Mouse (Mus musculus) liver, embryonic 13.5 days (tissue): ENCODE data around the gene Gns. TPM values are rescaled to one million over a fixed set of nuclear protein-coding genes. Genes with fewer than 3 reads are reported as not detected.
"Not testable (repeated sequence)": the region's sequence is repeated elsewhere in the genome, so short reads cannot be mapped to it uniquely, and the experiment has no call there.

Experiments used
- ATAC-seq: fragments of 200-750 bp; cut with Nextera tagmentation; 2 replicates; pipeline ENCODE4 v1.8.0; 2017; ENCODE audit warnings: low read depth, mild to moderate bottlenecking, moderate number of reproducible peaks, moderate library complexity
- DNase-seq: peaks from one replicate; pipeline ENCODE4 v3.0.0; 2022
- H3K27ac ChIP-seq: fragments of 300-500 bp; sonication (generic); 2 replicates; pipeline ENCODE4 v1.5.1; 2015; ENCODE audit warnings: moderate library complexity, mild to moderate bottlenecking, inconsistent platforms
- H3K27me3 ChIP-seq: fragments of 300-500 bp; sonication (generic); 2 replicates; pipeline ENCODE4 v1.6.1; 2015; ENCODE audit warnings: mild to moderate bottlenecking, inconsistent platforms
- H3K36me3 ChIP-seq: fragments of 300-500 bp; sonication (generic); 2 replicates; pipeline ENCODE4 v1.6.1; 2015; ENCODE audit warnings: mild to moderate bottlenecking, inconsistent platforms
- H3K4me1 ChIP-seq: fragments of 300-500 bp; sonication (generic); replicated peaks from 2 replicates; pipeline ENCODE4 v1.6.1; 2015; ENCODE audit warnings: inconsistent platforms
- H3K4me2 ChIP-seq: fragments of 300-500 bp; sonication (generic); 2 replicates; pipeline ENCODE4 v1.6.1; 2015; ENCODE audit warnings: inconsistent platforms, mild to moderate bottlenecking, moderate library complexity
- H3K4me3 ChIP-seq: fragments of 300-500 bp; sonication (generic); replicated peaks from 2 replicates; pipeline ENCODE4 v1.5.1; 2015; ENCODE audit warnings: mild to moderate bottlenecking, inconsistent platforms
- H3K9ac ChIP-seq: fragments of 300-500 bp; sonication (generic); 2 replicates; pipeline ENCODE4 v1.6.1; 2015; ENCODE audit warnings: mild to moderate bottlenecking, inconsistent platforms
- H3K9me3 ChIP-seq: fragments of 300-500 bp; sonication (generic); replicated peaks from 2 replicates; pipeline ENCODE4 v1.6.1; 2016; ENCODE audit warnings: inconsistent platforms
- WGBS: fragments of 180-500 bp; shearing (Covaris S2); methylation state at CpG from one replicate; pipeline ENCODE4 v1.1.7; 2015; ENCODE audit not compliant: insufficient replicate concordance; 5-methylcytosine and 5-hydroxymethylcytosine counted together
- polyA plus RNA-seq: library from polyadenylated mRNA; unstranded; fragments of >200 nt; fragmentation: Nextera tagmentation; extraction: Ambion mirVana; gene quantifications from 2 replicates; pipeline ENCODE4 v1.2.1, GENCODE M21; 2015

The Gns gene
- 13.0 and 16.5 TPM in 2 replicates for polyA plus RNA-seq

- H3K9me3 ChIP-seq, result no peaks in the 10 kb centered on the region
- peaks cover 48% of the 10 kb centered on the region for H3K4me1 ChIP-seq
- peak; percentile 70 for DNase-seq
- peak within 1 kb of the TSS; percentile 75 for H3K4me3 ChIP-seq
- H3K9ac ChIP-seq, result peak within 1 kb of the TSS; percentile 82
- peak; percentile 92 for ATAC-seq
- no peaks in the 10 kb centered on the region for H3K27me3 ChIP-seq
- H3K36me3 ChIP-seq, result peaks cover 3% of the 10 kb centered on the region; the same call in 1 of the 2 replicates
- peak within 1 kb of the TSS; percentile 40 for H3K27ac ChIP-seq
- H3K4me2 ChIP-seq, result peak within 1 kb of the TSS; percentile 92
- under 1% methylated on average over 72 of the region's 72 CpGs for WGBS
These were observed at the start of gene Gns for GRCm38 (mm10) chr10:121364801-121365564. Gns (plus strand) TSS chr10:121365090.

- peak overlapping the region; percentile 24; the same call in 1 of the 2 replicates for H3K4me2 ChIP-seq
- H3K9ac ChIP-seq, result no peak overlapping the region
- no peaks in the 10 kb centered on the region for H3K36me3 ChIP-seq
- H3K4me1 ChIP-seq, result 0 out of 2 replicates have a peak, but pooled peaks cover 5% of the 10 kb centered on the region
- H3K27ac ChIP-seq, result no peak overlapping the region
- peaks cover 54% of the 10 kb centered on the region for H3K27me3 ChIP-seq
- DNase-seq (no peak), ATAC-seq (no peak)
- no peak overlapping the region for H3K4me3 ChIP-seq
- no peaks in the 10 kb centered on the region for H3K9me3 ChIP-seq
- WGBS, result 20% methylated on average over 27 of the region's 27 CpGs
These were observed 49.3 kb upstream of the Gns start for GRCm38 (mm10) chr10:121315321-121316283.

- Histone ChIP-seq H3K9ac (no peak overlapping the region), H3K4me1 (no peaks in the 10 kb centered on the region), H3K36me3 (no peaks in the 10 kb centered on the region), H3K4me3 (no peak overlapping the region), H3K27ac (no peak overlapping the region), H3K27me3 (peaks cover 46% of the 10 kb centered on the region), H3K4me2 (no peak overlapping the region), H3K9me3 (no peaks in the 10 kb centered on the region)
- ATAC-seq, result no peak
- 34% methylated on average over 10 of the region's 10 CpGs for WGBS
- DNase-seq, result no peak
These were observed 48.5 kb upstream of the Gns start for GRCm38 (mm10) chr10:121316361-121316760.

GRCm38 (mm10) chr10:121318397-121318950 is 46.4 kb upstream of the Gns start:
- H3K4me2 ChIP-seq, result no peak overlapping the region
- H3K27ac ChIP-seq, result no peak overlapping the region
- H3K9me3 ChIP-seq, result no peaks in the 10 kb centered on the region
- no peaks in the 10 kb centered on the region for H3K4me1 ChIP-seq
- WGBS, result 73% methylated on average over 7 of the region's 7 CpGs
- ATAC-seq (no peak), DNase-seq (no peak)
- H3K4me3 ChIP-seq, result no peak overlapping the region
- no peak overlapping the region for H3K9ac ChIP-seq
- peaks cover 25% of the 10 kb centered on the region for H3K27me3 ChIP-seq
- H3K36me3 ChIP-seq, result no peaks in the 10 kb centered on the region

- DNase-seq, result no peak
- Histone ChIP-seq H3K9me3 (no peaks in the 10 kb centered on the region), H3K27ac (no peak overlapping the region), H3K36me3 (no peaks in the 10 kb centered on the region), H3K4me3 (no peak overlapping the region), H3K4me1 (no peaks in the 10 kb centered on the region), H3K27me3 (no peaks in the 10 kb centered on the region), H3K4me2 (no peak overlapping the region), H3K9ac (no peak overlapping the region)
- ATAC-seq, result no peak
- 82% methylated on average over 7 of the region's 7 CpGs for WGBS
These were observed 41.4 kb upstream of the Gns start for GRCm38 (mm10) chr10:121323493-121323892.

GRCm38 (mm10) chr10:121326167-121326566 is 38.7 kb upstream of the Gns start:
- Histone ChIP-seq H3K4me2 (no peak overlapping the region), H3K4me1 (no peaks in the 10 kb centered on the region), H3K36me3 (no peaks in the 10 kb centered on the region), H3K9ac (no peak overlapping the region), H3K27ac (no peak overlapping the region), H3K4me3 (no peak overlapping the region), H3K27me3 (no peaks in the 10 kb centered on the region), H3K9me3 (no peaks in the 10 kb centered on the region)
- ATAC-seq (no peak), DNase-seq (no peak)

GRCm38 (mm10) chr10:121329586-121329985 is 35.3 kb upstream of the Gns start:
- no peaks in the 10 kb centered on the region for H3K36me3 ChIP-seq
- no peak overlapping the region for H3K27ac ChIP-seq
- no peaks in the 10 kb centered on the region for H3K4me1 ChIP-seq
- no peak overlapping the region for H3K4me3 ChIP-seq
- DNase-seq (no peak), ATAC-seq (no peak)
- H3K9ac ChIP-seq, result no peak overlapping the region
- H3K4me2 ChIP-seq, result no peak overlapping the region
- WGBS, result 58% methylated on average over 4 of the region's 4 CpGs
- H3K9me3 ChIP-seq, result no peaks in the 10 kb centered on the region
- no peaks in the 10 kb centered on the region for H3K27me3 ChIP-seq

- Histone ChIP-seq H3K4me2 (no peak overlapping the region), H3K9ac (no peak overlapping the region), H3K27me3 (no peaks in the 10 kb centered on the region), H3K4me1 (no peaks in the 10 kb centered on the region), H3K36me3 (no peaks in the 10 kb centered on the region), H3K9me3 (no peaks in the 10 kb centered on the region), H3K27ac (no peak overlapping the region), H3K4me3 (no peak overlapping the region)
- no peak for ATAC-seq
- DNase-seq, result no peak
- WGBS, result 8% methylated on average over 7 of the region's 7 CpGs
These were observed 34.0 kb upstream of the Gns start for GRCm38 (mm10) chr10:121330940-121331339.

- no peak overlapping the region for H3K9ac ChIP-seq
- peak; percentile 31 for DNase-seq
- no peaks in the 10 kb centered on the region for H3K9me3 ChIP-seq
- no peaks in the 10 kb centered on the region for H3K27me3 ChIP-seq
- no peak overlapping the region for H3K4me2 ChIP-seq
- H3K27ac ChIP-seq, result no peak overlapping the region
- 55% methylated on average over 3 of the region's 3 CpGs for WGBS
- ATAC-seq, result no peak
- H3K36me3 ChIP-seq, result no peaks in the 10 kb centered on the region
- no peaks in the 10 kb centered on the region for H3K4me1 ChIP-seq
- H3K4me3 ChIP-seq, result no peak overlapping the region
These were observed 30.3 kb upstream of the Gns start for GRCm38 (mm10) chr10:121334576-121334975.

- not testable (repeated sequence) for H3K27ac ChIP-seq, DNase-seq, H3K36me3 ChIP-seq, H3K9ac ChIP-seq, H3K4me1 ChIP-seq, H3K4me2 ChIP-seq, ATAC-seq, H3K9me3 ChIP-seq, H3K27me3 ChIP-seq, H3K4me3 ChIP-seq
- 55% methylated on average over 14 of the region's 14 CpGs for WGBS
These were observed 28.4 kb upstream of the Gns start for GRCm38 (mm10) chr10:121336536-121336935.
